Mouse (Mus musculus) hindbrain, postnatal 0 days (tissue): ENCODE data around the gene Gm9803. TPM values are rescaled to one million over a fixed set of nuclear protein-coding genes. Genes with fewer than 3 reads are reported as not detected.

Source experiments
- ATAC-seq: fragments of 200-750 bp; cut with Nextera tagmentation; 2 replicates; pipeline ENCODE4 v1.8.0; 2017; ENCODE audit warnings: mild to moderate bottlenecking, moderate TSS enrichment, moderate library complexity
- DNase-seq: peaks from one replicate; pipeline ENCODE4 v3.0.0-alpha.2; 2015; ENCODE audit warnings: low spot score
- H3K27ac ChIP-seq: fragments of 300-500 bp; sonication (generic); 2 replicates; pipeline ENCODE4 v1.5.1; 2014; ENCODE audit warnings: mild to moderate bottlenecking
- H3K27me3 ChIP-seq: fragments of 300-500 bp; sonication (generic); 2 replicates; pipeline ENCODE4 v1.6.1; 2014; ENCODE audit warnings: low read length, mixed read lengths; ENCODE audit not compliant: insufficient read depth
- H3K36me3 ChIP-seq: fragments of 300-500 bp; sonication (generic); 2 replicates; pipeline ENCODE4 v1.6.1; 2014; ENCODE audit warnings: low read length, mixed read lengths; ENCODE audit not compliant: insufficient read depth
- H3K4me1 ChIP-seq: fragments of 300-500 bp; sonication (generic); 2 replicates; pipeline ENCODE4 v1.6.1; 2014; ENCODE audit warnings: antibody characterized with exemption, low read length, mixed read lengths; ENCODE audit not compliant: insufficient read depth
- H3K4me2 ChIP-seq: fragments of 300-500 bp; sonication (generic); 2 replicates; pipeline ENCODE4 v1.6.1; 2014; ENCODE audit warnings: low read depth, mild to moderate bottlenecking, low read length, moderate library complexity, mixed read lengths
- H3K4me3 ChIP-seq: fragments of 300-500 bp; sonication (generic); 2 replicates; pipeline ENCODE4 v1.5.1; 2014; ENCODE audit warnings: low read length
- H3K9ac ChIP-seq: fragments of 300-500 bp; sonication (generic); replicated peaks from 2 replicates; pipeline ENCODE4 v1.6.1; 2014; ENCODE audit warnings: mild to moderate bottlenecking, low read length, moderate library complexity, mixed read lengths
- H3K9me3 ChIP-seq: fragments of 300-500 bp; sonication (generic); 2 replicates; pipeline ENCODE4 v1.6.1; 2016; ENCODE audit warnings: low read length, mixed read lengths
- CTCF ChIP-seq: IDR thresholded peaks from 2 replicates; pipeline ENCODE4 v1.5.1; 2016; ENCODE audit warnings: antibody characterized with exemption, control low read depth, low read depth
- WGBS: fragments of 180-500 bp; shearing (Covaris S2); extraction: QIAGEN DNeasy Blood & Tissue Kit; methylation state at CpG from one replicate; pipeline ENCODE4 v1.1.7; 2014; 5-methylcytosine and 5-hydroxymethylcytosine counted together
- polyA plus RNA-seq: library from polyadenylated mRNA; unstranded; fragments of >200 nt; fragmentation: Nextera tagmentation; extraction: Ambion mirVana; gene quantifications from 2 replicates; pipeline ENCODE4 v1.2.1, GENCODE M21; 2015
- total RNA-seq: library from RNA; depleted of rRNA; stranded (reverse); fragments of >200 nt; gene quantifications from 2 replicates; pipeline ENCODE4 v1.2.3, GENCODE M21; 2014

Gene Gm9803
- total and polyA plus RNA-seq, 2 experiments from 2014 or later, result 18.1 to 30.1 TPM

DNA sequence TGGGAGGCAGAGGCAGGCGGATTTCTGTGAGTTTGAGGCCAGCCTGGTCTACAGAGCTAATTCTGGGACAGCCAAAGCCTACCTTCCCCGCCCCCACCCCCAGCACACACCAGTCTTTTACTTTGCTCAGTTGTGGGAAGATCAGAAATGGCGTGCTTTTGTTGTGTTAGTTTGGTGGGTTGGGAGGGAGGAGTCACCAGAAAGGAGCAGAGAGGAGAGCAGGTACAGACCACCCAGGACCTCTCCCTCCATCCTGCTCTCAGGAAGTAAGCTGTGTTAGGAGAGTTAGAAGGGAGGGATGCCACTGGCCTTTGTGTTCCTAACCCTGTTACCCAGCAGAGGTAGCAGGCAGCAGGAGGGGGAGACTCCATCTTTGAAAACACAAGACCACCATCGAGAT, 16.8 kb upstream of the Gm9803 start:
- Histone ChIP-seq H3K27ac (no peak overlapping the region), H3K9me3 (no peaks in the 10 kb centered on the region), H3K4me3 (no peak overlapping the region), H3K27me3 (no peaks in the 10 kb centered on the region), H3K9ac (no peak overlapping the region), H3K4me1 (no peaks in the 10 kb centered on the region), H3K4me2 (no peak overlapping the region), H3K36me3 (peaks cover 18% of the 10 kb centered on the region)
- TF ChIP-seq CTCF, result no peak
- ATAC-seq (no peak), DNase-seq (no peak)
- 75% methylated on average over 4 of the region's 4 CpGs for WGBS

DNA sequence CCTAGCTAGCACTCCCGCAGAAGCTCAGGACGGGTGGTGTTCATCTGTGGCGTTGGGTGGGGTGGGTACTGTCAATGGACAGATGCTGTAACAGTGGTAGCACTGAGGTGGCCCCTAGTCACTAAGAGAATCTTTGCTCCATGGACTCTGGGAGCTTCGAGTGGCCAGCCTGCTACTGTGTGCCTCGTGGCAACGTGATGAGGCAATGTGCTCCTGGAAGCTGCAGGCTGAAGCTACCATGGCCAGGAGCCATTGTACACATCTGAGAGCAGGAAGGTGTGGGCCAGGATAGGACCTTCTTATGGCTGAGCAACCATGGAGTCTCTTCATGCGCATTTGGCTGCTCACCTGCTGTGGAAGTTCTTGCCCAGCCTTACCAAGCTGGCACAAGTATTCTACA, 14.7 kb upstream of the Gm9803 start:
- WGBS, result 95% methylated on average over 7 of the region's 7 CpGs
- no peak overlapping the region for H3K4me2 ChIP-seq
- peaks cover 18% of the 10 kb centered on the region for H3K36me3 ChIP-seq
- no peaks in the 10 kb centered on the region for H3K9me3 ChIP-seq
- no peak for DNase-seq
- TF ChIP-seq CTCF, result no peak
- H3K4me3 ChIP-seq, result no peak overlapping the region
- no peaks in the 10 kb centered on the region for H3K27me3 ChIP-seq
- no peak overlapping the region for H3K27ac ChIP-seq
- H3K9ac ChIP-seq, result no peak overlapping the region
- no peaks in the 10 kb centered on the region for H3K4me1 ChIP-seq
- no peak for ATAC-seq

DNA sequence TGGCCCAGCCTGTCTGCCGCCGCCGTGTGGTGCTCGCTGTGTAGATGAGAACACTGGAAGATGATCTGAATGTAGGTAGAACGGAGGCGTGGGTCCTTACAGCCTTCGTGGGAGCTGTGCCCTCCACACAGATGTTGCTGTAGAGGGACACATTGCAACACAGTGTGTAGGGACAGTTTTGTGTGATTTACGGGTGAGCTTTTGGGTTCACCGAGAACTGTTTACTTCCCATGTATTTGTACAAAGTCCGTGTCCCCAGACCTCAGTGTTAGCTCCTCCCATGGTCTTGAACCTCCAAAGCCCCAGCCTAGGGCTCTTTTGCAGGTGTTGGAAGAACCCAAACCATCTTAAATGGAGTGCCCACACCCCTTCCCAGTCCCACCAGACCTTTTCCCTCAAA, 10.9 kb upstream of the Gm9803 start:
- no peaks in the 10 kb centered on the region for H3K4me1 ChIP-seq
- H3K9me3 ChIP-seq, result no peaks in the 10 kb centered on the region
- no peak overlapping the region for H3K9ac ChIP-seq
- H3K36me3 ChIP-seq, result peaks cover 18% of the 10 kb centered on the region
- no peak overlapping the region for H3K4me2 ChIP-seq
- 96% methylated on average over 10 of the region's 10 CpGs for WGBS
- TF ChIP-seq CTCF, result no peak
- no peak for ATAC-seq
- no peak overlapping the region for H3K4me3 ChIP-seq
- DNase-seq, result no peak
- H3K27ac ChIP-seq, result no peak overlapping the region
- no peaks in the 10 kb centered on the region for H3K27me3 ChIP-seq

GRCm38 (mm10) chr10:43516992-43517660, 6.8 kb upstream of the Gm9803 start:
- no peaks in the 10 kb centered on the region for H3K36me3 ChIP-seq
- ATAC-seq, result 0 out of 2 replicates have a peak, but pooled peaks have one; percentile 32
- no peak overlapping the region for H3K4me2 ChIP-seq
- H3K27me3 ChIP-seq, result no peaks in the 10 kb centered on the region
- H3K9ac ChIP-seq, result no peak overlapping the region
- H3K4me3 ChIP-seq, result no peak overlapping the region
- no peaks in the 10 kb centered on the region for H3K9me3 ChIP-seq
- no peak overlapping the region for H3K27ac ChIP-seq
- no peaks in the 10 kb centered on the region for H3K4me1 ChIP-seq
- TF ChIP-seq CTCF, result no peak
- WGBS, result 74% methylated on average over 6 of the region's 6 CpGs
- DNase-seq, result no peak

DNA sequence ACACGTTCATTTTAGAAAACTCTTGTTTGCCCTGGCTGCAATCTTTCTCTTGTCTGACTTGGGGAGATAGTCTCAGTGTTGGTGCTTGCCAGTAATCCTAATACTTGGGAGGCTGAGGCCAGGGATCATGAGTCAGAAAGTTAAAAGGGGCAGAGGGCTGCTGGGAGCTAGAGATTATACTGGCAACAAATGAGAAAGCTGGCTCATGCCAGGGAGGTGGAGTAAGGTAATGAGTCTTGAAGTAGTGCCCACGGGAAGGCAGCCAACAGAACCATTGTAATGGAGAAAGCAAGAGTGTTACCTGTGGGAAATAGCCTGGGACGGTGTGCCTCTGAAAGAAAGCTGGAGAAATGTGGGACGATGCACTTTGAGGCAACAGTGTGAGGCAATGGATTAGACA, 6.0 kb upstream of the Gm9803 start:
- WGBS, result 51% methylated on average over 4 of the region's 4 CpGs
- Histone ChIP-seq H3K27ac (no peak overlapping the region), H3K4me1 (no peaks in the 10 kb centered on the region), H3K4me2 (no peak overlapping the region), H3K9me3 (no peaks in the 10 kb centered on the region), H3K27me3 (no peaks in the 10 kb centered on the region), H3K36me3 (no peaks in the 10 kb centered on the region), H3K9ac (no peak overlapping the region), H3K4me3 (no peak overlapping the region)
- no peak for TF ChIP-seq CTCF
- DNase-seq (peak; percentile 34), ATAC-seq (0 out of 2 replicates have a peak, but pooled peaks have one; percentile 12)

DNA sequence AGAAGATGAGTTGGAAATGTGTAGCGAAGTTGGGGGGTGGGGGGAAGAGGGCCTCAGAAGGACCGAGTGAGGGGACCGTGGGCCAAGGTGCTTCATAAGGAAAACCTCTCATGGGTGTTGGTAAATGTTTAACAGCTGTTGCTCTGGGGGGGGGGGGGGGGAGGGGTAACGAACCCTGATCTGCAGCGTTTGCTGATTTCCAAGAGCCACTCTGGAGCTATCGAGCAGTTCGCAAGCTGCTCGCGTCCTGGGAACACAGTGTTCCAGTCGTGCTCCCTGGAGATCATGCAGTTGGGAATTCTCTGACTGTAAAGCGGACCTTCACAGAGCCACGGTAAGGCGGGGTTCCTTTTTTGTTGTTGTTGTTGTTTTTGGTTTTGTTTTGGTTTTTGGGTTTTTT, 5.5 kb upstream of the Gm9803 start:
- no peak for TF ChIP-seq CTCF
- H3K4me3 ChIP-seq, result no peak overlapping the region
- H3K9me3 ChIP-seq, result no peaks in the 10 kb centered on the region
- WGBS, result 71% methylated on average over 12 of the region's 13 CpGs
- H3K36me3 ChIP-seq, result no peaks in the 10 kb centered on the region
- H3K27ac ChIP-seq, result no peak overlapping the region
- no peak overlapping the region for H3K9ac ChIP-seq
- DNase-seq (no peak), ATAC-seq (no peak)
- H3K4me2 ChIP-seq, result no peak overlapping the region
- no peaks in the 10 kb centered on the region for H3K4me1 ChIP-seq
- H3K27me3 ChIP-seq, result no peaks in the 10 kb centered on the region

GRCm38 (mm10) chr10:43519977-43520376, 3.9 kb upstream of the Gm9803 start:
- Histone ChIP-seq H3K9me3 (no peaks in the 10 kb centered on the region), H3K36me3 (no peaks in the 10 kb centered on the region), H3K4me1 (no peaks in the 10 kb centered on the region), H3K4me3 (no peak overlapping the region), H3K27ac (no peak overlapping the region), H3K4me2 (no peak overlapping the region), H3K27me3 (no peaks in the 10 kb centered on the region), H3K9ac (no peak overlapping the region)
- 96% methylated on average over 2 of the region's 2 CpGs for WGBS
- no peak for TF ChIP-seq CTCF
- DNase-seq (no peak), ATAC-seq (no peak)
